Mouse (Mus musculus): ENCODE results near the gene Ldlrad1.

Gene Ldlrad1

GRCm38 (mm10) chr4:107208880-107209279 lies at the start of gene Ldlrad1:
Ldlrad1 (plus strand) TSS chr4:107209180.
- H3K36me3 ChIP-seq (ENCODE audit: control insufficient read depth, insufficient read depth, low read length, poor library complexity, severe bottlenecking) = no peaks in the 10 kb centered on the region; the same call in 1 of the 2 replicates
- H3K27me3 ChIP-seq (ENCODE audit: control insufficient read depth, insufficient read depth, low read length, poor library complexity, severe bottlenecking) = no peaks in the 10 kb centered on the region
- DNase-seq (ENCODE audit: low read depth, low spot score) = no peak

GRCm38 (mm10) chr4:107160181-107160580 lies 48.8 kb upstream of the Ldlrad1 start:
- no peaks in the 10 kb centered on the region; the same call in 1 of the 2 replicates for H3K36me3 ChIP-seq (ENCODE audit: control insufficient read depth, insufficient read depth, low read length, poor library complexity, severe bottlenecking)
- H3K27me3 ChIP-seq (ENCODE audit: control insufficient read depth, insufficient read depth, low read length, poor library complexity, severe bottlenecking) = no peaks in the 10 kb centered on the region
- no peak for DNase-seq (ENCODE audit: low read depth, low spot score)

- DNase-seq (ENCODE audit: low read depth, low spot score) = no peak
- Histone ChIP-seq H3K27me3 (ENCODE audit: control insufficient read depth, insufficient read depth, low read length, poor library complexity, severe bottlenecking) (no peaks in the 10 kb centered on the region), H3K36me3 (ENCODE audit: control insufficient read depth, insufficient read depth, low read length, poor library complexity, severe bottlenecking) (no peaks in the 10 kb centered on the region; the same call in 1 of the 2 replicates)
Observed at GRCm38 (mm10) chr4:107163341-107163740, 45.6 kb upstream of the Ldlrad1 start.

GRCm38 (mm10) chr4:107163756-107164587 lies 45.0 kb upstream of the Ldlrad1 start:
- Histone ChIP-seq H3K27me3 (ENCODE audit: control insufficient read depth, insufficient read depth, low read length, poor library complexity, severe bottlenecking) (no peaks in the 10 kb centered on the region), H3K36me3 (ENCODE audit: control insufficient read depth, insufficient read depth, low read length, poor library complexity, severe bottlenecking) (no peaks in the 10 kb centered on the region; the same call in 1 of the 2 replicates)
- DNase-seq (ENCODE audit: low read depth, low spot score) = peak; percentile 89

- DNase-seq (ENCODE audit: low read depth, low spot score) = no peak
- peaks cover 3% of the 10 kb centered on the region; the same call in 1 of the 2 replicates for H3K36me3 ChIP-seq (ENCODE audit: control insufficient read depth, insufficient read depth, low read length, poor library complexity, severe bottlenecking)
- no peaks in the 10 kb centered on the region for H3K27me3 ChIP-seq (ENCODE audit: control insufficient read depth, insufficient read depth, low read length, poor library complexity, severe bottlenecking)
Observed at GRCm38 (mm10) chr4:107166700-107167099, 42.3 kb upstream of the Ldlrad1 start.

- H3K27me3 ChIP-seq (ENCODE audit: control insufficient read depth, insufficient read depth, low read length, poor library complexity, severe bottlenecking) = no peaks in the 10 kb centered on the region
- DNase-seq (ENCODE audit: low read depth, low spot score) = no peak
- peaks cover 3% of the 10 kb centered on the region; the same call in 1 of the 2 replicates for H3K36me3 ChIP-seq (ENCODE audit: control insufficient read depth, insufficient read depth, low read length, poor library complexity, severe bottlenecking)
Observed at GRCm38 (mm10) chr4:107167798-107168197, 41.2 kb upstream of the Ldlrad1 start.

DNA sequence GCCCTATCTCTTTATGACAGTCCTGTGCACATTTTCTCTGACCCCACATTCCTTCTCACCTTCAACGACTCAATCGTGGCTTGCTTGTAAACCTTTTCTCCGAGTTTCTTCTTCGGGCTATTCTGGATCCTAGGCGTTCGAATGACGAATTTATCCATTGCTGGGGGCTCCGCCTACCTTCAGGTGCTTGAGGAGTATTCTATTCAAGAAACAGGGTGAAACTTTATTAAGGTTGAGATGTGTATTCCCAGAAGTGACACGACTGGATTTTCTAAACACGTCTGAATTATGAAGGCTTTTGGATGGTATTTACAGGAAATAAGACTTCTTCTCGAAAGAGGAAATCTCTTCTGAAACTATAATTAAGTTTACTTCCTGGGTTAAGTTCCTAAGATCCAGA lies 31.5 kb upstream of the Ldlrad1 start:
- DNase-seq (ENCODE audit: low read depth, low spot score) = no peak

DNA sequence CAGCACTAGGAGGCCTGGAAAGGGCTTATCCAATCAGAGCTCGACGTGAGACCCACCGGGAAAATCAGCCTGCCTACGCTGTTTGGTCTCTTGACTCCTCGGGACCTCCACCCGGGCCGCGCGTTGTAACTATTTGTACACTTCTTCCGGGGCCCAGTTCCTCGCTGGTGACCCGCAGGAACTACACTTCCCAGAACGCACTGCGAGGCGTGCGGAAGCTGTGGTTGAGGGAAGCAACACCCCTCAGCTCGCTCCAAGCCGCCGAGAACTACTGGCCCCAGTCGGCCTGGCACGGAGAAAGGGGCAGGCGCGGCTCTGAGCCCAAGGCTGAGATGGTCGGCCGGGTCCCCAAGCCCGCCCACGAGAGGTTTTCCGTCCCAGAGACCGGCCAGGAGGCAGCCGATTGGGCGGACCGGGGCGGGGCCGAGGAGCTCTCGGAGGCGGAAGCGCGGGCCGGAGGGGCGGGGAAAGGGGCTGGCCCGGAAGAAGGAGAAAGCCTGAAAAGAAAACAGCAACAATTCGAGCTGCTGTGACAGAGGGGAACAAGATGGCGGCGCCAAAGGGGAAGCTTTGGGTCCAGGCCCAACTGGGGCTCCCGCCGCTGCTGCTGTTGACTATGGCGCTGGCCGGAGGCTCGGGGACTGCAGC lies 30.7 kb upstream of the Ldlrad1 start, which contains the start of gene Tmem59:
TSS of gene Tmem59 (plus strand) at position 218 of the 648 bp plus-strand sequence.
- peak; percentile 95 for DNase-seq (ENCODE audit: low read depth, low spot score)
- H3K36me3 ChIP-seq (ENCODE audit: control insufficient read depth, insufficient read depth, low read length, poor library complexity, severe bottlenecking) = peaks cover 4% of the 10 kb centered on the region; the same call in 1 of the 2 replicates
- no peaks in the 10 kb centered on the region for H3K27me3 ChIP-seq (ENCODE audit: control insufficient read depth, insufficient read depth, low read length, poor library complexity, severe bottlenecking)

More for the DNA sequence above, 31.5 kb upstream of the Ldlrad1 start:
- Histone ChIP-seq H3K36me3 (ENCODE audit: control insufficient read depth, insufficient read depth, low read length, poor library complexity, severe bottlenecking) (peaks cover 5% of the 10 kb centered on the region; the same call in 1 of the 2 replicates), H3K27me3 (ENCODE audit: control insufficient read depth, insufficient read depth, low read length, poor library complexity, severe bottlenecking) (no peaks in the 10 kb centered on the region)

GRCm38 (mm10) chr4:107178830-107179490 lies 30.0 kb upstream of the Ldlrad1 start, which contains the start of gene Tceanc2:
Tceanc2 (minus strand) TSS chr4:107179116.
- Histone ChIP-seq H3K36me3 (ENCODE audit: control insufficient read depth, insufficient read depth, low read length, poor library complexity, severe bottlenecking) (0 out of 2 replicates have a peak, but pooled peaks cover 3% of the 10 kb centered on the region), H3K27me3 (ENCODE audit: control insufficient read depth, insufficient read depth, low read length, poor library complexity, severe bottlenecking) (no peaks in the 10 kb centered on the region)
- DNase-seq (ENCODE audit: low read depth, low spot score) = peak; percentile 54

DNA sequence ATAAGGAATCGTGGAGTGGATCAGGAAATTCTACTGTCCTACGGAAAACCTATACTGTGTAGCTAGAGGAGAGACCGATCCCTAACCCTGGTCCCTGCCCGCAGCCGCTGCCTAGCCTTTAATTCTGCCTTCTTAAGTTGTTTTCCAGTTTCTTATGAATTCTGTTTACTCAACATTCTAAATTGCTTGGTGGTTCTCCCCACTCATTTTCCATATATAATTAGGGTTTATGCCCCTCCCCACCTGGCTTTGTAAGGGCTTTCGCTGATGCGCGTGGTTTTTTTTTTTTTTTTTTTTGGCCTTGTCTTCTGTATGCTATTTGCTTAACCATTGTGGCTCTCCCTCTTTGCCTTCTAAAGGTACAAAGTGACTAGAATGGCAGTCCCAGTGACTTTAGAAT lies 29.4 kb upstream of the Ldlrad1 start:
- no peak for DNase-seq (ENCODE audit: low read depth, low spot score)
- Histone ChIP-seq H3K36me3 (ENCODE audit: control insufficient read depth, insufficient read depth, low read length, poor library complexity, severe bottlenecking) (0 out of 2 replicates have a peak, but pooled peaks cover 3% of the 10 kb centered on the region), H3K27me3 (ENCODE audit: control insufficient read depth, insufficient read depth, low read length, poor library complexity, severe bottlenecking) (no peaks in the 10 kb centered on the region)

- DNase-seq (ENCODE audit: low read depth, low spot score) = no peak
- H3K36me3 ChIP-seq (ENCODE audit: control insufficient read depth, insufficient read depth, low read length, poor library complexity, severe bottlenecking) = 0 out of 2 replicates have a peak, but pooled peaks cover under 1% of the 10 kb centered on the region
- H3K27me3 ChIP-seq (ENCODE audit: control insufficient read depth, insufficient read depth, low read length, poor library complexity, severe bottlenecking) = no peaks in the 10 kb centered on the region
Observed at GRCm38 (mm10) chr4:107180746-107181145, 28.2 kb upstream of the Ldlrad1 start.

GRCm38 (mm10) chr4:107181866-107182265 lies 27.1 kb upstream of the Ldlrad1 start:
- Histone ChIP-seq H3K27me3 (ENCODE audit: control insufficient read depth, insufficient read depth, low read length, poor library complexity, severe bottlenecking) (no peaks in the 10 kb centered on the region), H3K36me3 (ENCODE audit: control insufficient read depth, insufficient read depth, low read length, poor library complexity, severe bottlenecking) (0 out of 2 replicates have a peak, but pooled peaks cover 3% of the 10 kb centered on the region)
- no peak for DNase-seq (ENCODE audit: low read depth, low spot score)

DNA sequence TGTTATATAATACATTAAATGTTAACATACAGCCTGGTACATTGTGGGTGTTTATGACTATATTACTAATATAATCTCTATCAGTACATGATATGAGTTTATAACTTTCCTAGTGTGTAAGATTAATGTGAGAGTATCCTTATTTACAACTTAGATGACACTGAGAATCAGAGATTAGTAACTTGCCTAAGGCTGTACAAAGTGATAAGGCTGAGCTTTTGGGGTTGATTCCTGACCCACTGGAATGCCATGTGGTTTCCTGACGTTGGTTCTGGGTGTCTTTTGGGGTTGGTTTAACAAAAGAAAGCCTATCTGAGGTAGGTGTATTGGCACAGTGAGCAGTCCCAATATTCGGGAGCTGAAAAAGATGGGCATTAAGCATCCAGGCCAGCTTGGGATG lies 26.2 kb upstream of the Ldlrad1 start:
- DNase-seq (ENCODE audit: low read depth, low spot score) = no peak
- Histone ChIP-seq H3K27me3 (ENCODE audit: control insufficient read depth, insufficient read depth, low read length, poor library complexity, severe bottlenecking) (no peaks in the 10 kb centered on the region), H3K36me3 (ENCODE audit: control insufficient read depth, insufficient read depth, low read length, poor library complexity, severe bottlenecking) (peaks cover 3% of the 10 kb centered on the region; the same call in 1 of the 2 replicates)

DNA sequence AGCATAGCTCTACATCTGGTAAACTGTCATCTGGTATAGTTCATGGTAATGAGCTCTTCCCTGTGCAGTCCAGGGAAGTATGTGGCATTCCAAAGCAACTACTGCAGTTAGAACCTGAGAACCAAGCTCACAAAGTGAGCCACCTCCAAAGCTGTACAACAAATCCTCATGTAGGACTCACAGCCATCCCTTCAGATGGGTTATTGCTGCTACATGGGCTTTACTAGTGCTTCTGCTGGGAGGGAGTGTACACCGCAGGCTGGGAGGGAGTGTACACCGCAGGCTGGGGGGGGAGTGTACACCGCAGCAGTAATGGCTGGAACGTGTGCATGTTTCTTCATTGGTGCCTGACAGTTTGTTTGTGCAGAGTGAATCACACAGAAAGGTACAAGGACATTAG lies 25.8 kb upstream of the Ldlrad1 start:
- no peak for DNase-seq (ENCODE audit: low read depth, low spot score)
- Histone ChIP-seq H3K36me3 (ENCODE audit: control insufficient read depth, insufficient read depth, low read length, poor library complexity, severe bottlenecking) (peaks cover 5% of the 10 kb centered on the region; the same call in 1 of the 2 replicates), H3K27me3 (ENCODE audit: control insufficient read depth, insufficient read depth, low read length, poor library complexity, severe bottlenecking) (no peaks in the 10 kb centered on the region)

Data from splenic B cell, adult 2 months (primary cell).